Mouse (Mus musculus) heart, adult 11 months (tissue): ENCODE measurements around the gene Hamp2.

ENCODE experiments used
- DNase-seq: peaks from one replicate; pipeline ENCODE4 v3.0.0; 2022

Gene Hamp2

DNA sequence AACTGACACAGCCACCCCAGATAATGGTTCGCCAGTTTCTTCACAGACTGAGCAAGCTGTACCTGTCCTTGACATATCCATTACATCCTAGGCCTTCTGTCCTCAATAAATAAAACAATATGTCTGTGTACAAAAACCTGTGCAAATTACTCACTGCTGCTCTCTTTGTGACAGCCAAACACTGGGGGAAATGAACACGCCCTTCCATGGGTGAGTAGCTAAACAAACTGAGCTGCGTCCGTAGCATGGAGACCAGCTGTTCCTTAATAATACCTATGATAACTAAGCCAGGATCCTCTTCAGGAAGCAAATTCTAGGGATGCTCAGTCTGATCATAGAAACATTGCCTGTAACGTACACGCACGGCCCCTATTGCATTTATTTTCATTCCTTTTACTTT is 35.7 kb downstream of the Hamp2 start:
- DNase-seq, result no peak

DNA sequence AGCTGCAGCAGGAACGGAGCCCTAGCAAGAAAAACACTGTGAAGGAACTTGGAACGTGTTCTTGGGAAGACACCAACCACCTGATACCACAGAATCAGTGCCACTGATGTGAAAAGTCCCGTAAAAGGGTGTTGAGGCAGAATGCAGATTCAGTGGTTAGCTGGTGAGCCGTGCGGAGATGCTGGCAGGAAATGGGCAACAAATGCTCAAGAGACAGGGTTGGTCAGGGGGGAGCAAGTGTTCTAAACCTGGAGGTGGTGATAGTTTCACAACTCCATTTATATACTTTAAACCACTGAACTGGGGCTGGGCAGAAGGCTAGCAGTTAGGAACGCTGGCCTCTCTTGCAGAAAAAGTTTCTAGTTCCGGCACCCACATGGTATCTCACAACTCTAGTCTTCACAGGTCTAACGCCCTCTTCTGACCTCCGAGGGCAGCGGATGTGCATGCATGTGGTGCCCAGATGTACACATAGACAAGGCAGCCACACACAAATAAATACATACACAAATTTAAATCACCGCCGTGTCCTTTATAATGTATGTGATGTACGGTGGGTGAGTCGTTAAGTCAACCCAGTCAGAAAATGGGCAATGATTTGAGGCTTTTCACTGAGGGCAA is 36.8 kb downstream of the Hamp2 start:
- peak; percentile 93 for DNase-seq

DNA sequence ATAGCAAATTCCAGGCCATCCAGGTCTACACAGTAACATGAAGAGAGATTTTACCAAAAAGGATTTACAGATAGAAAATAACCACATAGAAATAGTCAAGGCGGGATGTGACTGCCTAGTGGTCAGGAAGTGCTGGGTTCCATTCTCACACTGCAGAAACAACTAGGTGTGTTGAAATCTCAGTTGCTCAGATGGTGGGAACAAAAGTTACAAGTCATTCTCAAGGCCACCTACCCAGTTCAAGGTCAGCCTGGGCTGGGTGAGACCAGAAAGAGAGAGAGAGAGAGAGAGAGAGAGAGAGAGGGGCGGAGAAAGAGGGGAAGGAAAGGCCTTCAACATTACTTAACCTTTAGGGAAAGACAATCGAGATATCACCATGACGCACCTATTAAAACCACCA is 37.6 kb downstream of the Hamp2 start:
- no peak for DNase-seq

DNA sequence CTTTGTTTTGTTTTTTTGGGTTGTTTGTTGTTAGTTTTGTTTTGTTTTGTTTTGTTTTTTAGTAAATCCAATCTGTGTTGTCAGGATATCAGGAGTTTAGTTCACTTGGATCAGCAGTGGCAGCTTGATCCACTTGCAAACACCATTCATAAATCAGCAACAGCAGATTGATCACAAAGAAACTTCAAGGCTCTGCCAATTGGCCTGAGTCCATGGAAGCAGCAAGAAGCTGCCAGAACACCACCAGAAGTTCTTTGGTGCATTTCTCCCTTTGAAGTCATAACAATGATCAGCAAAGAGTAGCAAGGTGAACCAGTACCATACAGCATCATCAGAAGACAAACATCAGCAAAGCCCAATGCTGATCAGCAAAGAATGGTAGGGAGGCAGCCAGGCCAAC is 40.4 kb downstream of the Hamp2 start:
- no peak for DNase-seq

DNA sequence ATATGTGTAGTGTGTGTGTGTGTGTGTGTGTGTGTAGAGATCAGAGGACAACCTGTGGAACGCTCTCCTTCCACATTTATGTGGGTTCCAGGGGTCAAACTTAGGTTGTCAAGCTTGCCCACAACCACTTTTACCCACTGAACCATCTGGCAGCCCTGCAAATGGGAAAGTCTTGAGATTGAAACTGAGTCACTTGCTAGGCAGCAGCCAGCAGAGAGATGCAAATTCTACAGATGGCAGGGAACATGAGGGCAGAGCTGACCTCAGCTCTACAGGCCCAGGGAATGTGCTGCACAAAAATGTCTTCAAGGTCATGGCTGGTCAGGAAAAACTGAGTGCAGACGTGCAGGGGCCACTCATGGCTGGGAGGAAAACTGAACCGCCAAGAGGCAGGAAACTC is 43.1 kb downstream of the Hamp2 start:
- DNase-seq, result no peak

DNA sequence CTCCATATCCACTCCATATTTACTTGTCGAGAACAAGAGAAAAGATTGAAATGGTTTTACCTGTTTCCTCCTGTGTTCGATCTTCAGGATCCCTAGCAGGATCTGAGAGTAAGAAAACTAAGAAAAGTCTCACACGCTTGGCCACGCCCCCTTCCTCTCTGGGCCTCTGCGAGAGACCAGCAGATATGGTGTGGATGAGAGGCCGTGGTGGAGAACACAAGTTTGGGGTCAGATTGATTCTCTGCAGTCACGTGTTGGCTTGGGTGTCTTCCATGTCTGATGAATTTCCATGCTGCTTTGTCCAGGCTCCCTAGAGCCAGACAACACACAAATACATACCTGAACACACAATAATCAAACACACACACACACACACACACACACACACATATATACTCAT is 44.3 kb downstream of the Hamp2 start, which contains the start of gene Cd22:
TSS of gene Cd22 (minus strand) at position 167 of the 400 bp plus-strand sequence.
- DNase-seq, result no peak

DNA sequence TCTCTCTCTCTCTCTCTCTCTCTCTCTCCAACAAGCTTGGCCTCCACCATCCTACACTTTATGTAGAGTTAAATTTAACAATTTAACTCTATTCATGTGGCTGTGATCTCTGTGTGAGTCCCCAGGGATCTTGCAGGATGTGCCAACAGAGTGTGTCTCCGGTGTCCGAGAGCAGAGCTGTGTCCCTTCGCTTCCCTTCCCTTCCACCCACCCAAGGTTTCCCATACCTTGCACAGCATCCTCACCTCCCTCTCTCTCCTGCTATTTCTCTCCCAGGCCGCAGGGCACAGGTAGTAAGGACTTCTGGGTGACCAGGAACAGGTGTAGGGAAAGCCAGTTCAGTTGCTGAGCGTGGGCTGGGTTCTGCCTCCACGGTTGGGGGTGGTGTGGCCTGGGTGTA is 45.5 kb downstream of the Hamp2 start:
- DNase-seq, result no peak

DNA sequence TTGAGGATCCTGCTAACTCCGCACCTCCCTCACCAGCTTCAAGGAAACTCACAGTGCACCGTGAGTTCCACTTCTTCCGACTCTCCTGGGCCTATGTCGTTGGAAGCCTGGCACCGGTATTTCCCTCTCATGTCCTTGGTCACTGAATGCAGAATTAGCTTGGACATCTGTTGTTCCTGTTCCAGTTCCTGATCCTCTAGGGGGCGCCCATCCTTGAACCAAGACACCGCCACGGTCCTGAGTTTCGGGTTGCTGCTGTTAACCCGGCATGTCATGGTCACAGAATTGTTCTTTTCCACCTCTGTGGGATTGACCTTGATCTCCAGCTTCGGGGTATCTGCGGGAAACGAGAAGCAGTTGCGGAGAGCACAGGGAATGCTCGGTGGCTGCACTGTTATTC is 51.4 kb downstream of the Hamp2 start:
- DNase-seq, result peak; percentile 91
